Mouse (Mus musculus) CD4-positive, CD25-positive, alpha-beta regulatory T cell, adult 2 months (primary cell): Measurements from ENCODE around the gene Nuf2.

Experiments
- DNase-seq: peaks from one replicate; pipeline ENCODE4 v3.0.0-alpha.2; 2012; ENCODE audit warnings: low read depth, low spot score

The Nuf2 gene

GRCm38 (mm10) chr1:169530876-169531701, at the start of gene Nuf2:
Gene Nuf2 (minus strand): TSS chr1:169531464.
- DNase-seq: peak; percentile 99

DNA sequence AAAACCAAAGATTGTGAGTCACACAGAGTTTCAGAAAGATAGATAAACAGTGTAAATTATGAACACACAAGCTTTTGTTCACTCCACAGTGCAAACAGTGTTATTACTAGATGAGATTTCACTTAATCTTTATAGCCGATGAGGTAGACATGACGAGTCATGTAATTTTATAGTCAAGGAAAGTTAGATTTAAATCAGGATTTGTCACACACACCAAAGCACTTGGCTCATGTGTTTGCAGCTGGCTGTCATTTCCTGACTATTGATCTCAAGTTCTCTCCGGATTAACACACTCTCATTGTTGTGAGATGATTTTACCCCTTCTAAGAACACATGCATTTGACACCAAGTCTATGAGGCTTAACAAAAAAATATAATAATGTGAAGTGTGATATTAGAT, 48.3 kb upstream of the Nuf2 start:
- DNase-seq: no peak

- DNase-seq: no peak
Observed at GRCm38 (mm10) chr1:169574136-169574535, 42.9 kb upstream of the Nuf2 start.

GRCm38 (mm10) chr1:169555621-169556020, 24.4 kb upstream of the Nuf2 start:
- no peak for DNase-seq

GRCm38 (mm10) chr1:169555019-169555418, 23.8 kb upstream of the Nuf2 start:
- peak; percentile 1 for DNase-seq

DNA sequence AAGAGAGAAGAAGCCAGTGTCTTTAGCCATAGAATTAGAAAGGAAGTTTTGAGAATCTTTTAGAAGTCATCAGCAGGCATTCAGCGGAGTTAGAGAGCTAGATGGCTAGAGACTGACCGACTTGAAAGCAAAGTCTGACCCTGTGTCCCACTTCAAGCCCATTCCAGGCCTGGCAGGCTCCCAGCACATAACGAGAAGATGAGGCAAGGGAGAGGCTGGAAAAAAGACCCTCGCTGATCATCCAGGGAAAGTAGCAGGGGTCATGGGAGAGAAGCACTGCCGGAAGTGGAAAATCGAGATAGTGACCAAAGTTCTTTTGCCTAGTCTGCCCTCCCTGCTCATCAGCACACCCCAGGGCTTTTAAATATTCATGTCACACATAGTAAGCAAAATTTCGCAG, 22.2 kb upstream of the Nuf2 start:
- no peak for DNase-seq

GRCm38 (mm10) chr1:169540415-169540814, 9.2 kb upstream of the Nuf2 start:
- no peak for DNase-seq

DNA sequence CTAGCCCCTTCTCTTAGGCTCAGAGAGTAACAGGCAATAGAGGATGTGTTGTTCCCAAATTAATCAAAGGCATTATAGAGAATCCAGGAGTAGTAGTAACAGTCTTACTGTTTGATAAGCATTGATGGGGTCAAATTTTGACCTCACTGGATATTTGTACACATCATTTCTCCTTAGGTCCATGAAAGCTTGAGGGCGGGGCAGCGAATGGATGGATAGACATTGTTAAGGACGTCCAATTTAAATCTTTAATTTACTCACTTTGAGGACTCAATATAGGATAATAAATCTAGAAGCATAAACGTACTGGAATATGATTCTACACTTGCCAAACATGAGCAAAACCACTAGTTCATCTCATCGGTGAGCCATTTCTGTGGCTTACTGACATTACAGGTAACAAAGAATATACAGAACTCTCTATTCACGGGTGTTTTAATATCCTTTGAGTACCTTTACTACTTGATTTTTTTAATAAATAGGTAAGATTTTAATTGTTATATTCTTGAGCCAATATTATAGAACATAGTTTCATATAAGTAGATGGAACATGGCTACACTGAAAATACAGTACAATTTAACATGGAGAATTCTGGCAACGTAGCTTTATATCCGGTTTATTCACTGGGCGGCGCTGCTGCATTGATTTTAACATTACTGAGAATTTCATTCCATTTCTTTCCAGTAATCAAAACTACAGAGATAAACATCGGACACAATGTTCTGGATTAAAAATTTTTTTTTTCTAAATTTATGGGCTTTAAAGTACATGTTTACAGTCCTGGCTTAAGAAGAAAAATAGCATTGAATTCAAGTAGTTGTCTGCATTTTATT, 655 bp upstream of the Nuf2 start:
- DNase-seq: peak; percentile 69

DNA sequence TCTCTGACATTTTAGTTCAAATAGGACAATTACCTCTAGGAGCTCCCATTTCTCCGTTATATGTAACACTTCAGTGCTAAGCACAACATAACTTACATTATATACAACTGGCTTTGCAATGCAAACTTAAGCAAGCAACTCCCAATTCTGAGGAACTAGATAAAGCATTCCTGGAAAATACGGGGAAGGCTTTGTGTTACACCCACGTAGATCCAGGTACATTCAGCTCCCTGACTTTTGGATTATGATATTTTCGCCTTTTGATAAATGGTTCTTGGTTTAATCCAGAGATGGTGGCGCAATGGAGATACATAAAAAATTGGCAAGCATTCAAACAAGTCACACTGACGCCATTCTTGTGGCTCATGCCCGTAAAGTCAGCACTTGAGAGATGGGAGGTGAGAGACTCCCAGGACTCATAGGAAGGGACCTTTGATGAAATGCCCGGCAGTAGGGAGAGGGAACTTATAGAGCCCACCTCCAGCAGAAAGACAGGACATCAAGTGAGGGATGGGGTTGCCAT, 1.2 kb downstream of the Nuf2 start:
- DNase-seq: no peak

GRCm38 (mm10) chr1:169526006-169526680, 5.1 kb downstream of the Nuf2 start:
- DNase-seq: no peak

DNA sequence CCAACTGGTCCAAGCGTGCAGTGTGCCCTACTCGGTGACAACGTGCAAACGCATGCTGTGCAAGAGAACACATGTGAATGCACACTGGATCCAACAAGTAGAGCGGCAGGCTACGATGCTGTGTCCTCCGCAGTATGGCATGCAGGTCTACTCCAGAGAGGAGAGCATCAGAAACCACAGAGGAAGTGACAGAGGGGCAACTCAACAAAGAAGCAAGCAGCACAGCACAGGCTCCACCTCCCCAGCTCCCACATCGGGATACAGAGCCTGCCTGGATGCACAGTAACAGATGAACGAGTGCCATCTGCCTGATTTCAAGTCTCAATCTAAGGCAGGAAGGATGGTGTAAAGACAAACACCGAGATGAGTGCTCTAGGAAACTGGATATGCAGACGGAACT, 11.9 kb downstream of the Nuf2 start:
- DNase-seq: no peak

DNA sequence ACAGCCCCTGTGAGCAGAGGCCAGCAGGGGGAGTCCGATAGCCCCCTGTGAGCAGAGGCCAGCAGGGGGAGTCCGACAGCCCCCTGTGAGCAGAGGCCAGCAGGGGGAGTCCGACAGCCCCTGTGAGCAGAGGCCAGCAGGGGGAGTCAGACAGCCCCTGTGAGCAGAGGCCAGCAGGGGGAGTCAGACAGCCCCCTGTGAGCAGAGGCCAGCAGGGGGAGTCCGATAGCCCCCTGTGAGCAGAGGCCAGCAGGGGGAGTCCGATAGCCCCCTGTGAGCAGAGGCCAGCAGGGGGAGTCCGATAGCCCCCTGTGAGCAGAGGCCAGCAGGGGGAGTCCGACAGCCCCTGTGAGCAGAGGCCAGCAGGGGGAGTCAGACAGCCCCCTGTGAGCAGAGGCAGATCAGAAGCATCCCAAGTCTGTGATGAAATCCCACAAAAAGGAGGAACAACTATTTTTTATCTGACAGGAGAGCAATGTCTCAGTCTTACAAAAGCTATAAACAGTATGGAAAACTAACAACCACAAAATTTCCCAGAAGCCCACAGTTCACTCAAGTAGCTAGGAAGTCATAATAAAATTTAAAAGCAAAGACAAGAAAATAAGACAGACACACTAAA, 13.3 kb downstream of the Nuf2 start:
- DNase-seq: peak; percentile 11

DNA sequence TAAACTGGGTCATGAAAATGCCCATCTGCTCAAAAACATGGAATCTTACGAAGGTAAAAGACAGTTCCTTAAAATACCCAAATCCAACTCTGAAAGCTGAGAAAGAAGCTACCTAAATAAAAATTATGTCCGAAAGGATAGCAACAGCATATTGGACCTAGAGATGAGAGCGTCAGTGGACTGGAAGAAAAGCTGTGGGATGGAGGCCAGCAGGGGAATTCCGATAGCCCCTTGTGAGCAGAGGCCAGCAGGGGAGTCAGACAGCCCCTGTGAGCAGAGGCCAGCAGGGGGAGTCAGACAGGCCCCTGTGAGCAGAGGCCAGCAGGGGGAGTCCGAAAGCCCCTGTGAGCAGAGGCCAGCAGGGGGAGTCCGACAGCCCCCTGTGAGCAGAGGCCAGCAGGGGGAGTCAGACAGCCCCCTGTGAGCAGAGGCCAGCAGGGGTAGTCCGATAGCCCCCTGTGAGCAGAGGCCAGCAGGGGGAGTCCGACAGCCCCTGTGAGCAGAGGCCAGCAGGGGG, 13.8 kb downstream of the Nuf2 start:
- DNase-seq: peak; percentile 54

DNA sequence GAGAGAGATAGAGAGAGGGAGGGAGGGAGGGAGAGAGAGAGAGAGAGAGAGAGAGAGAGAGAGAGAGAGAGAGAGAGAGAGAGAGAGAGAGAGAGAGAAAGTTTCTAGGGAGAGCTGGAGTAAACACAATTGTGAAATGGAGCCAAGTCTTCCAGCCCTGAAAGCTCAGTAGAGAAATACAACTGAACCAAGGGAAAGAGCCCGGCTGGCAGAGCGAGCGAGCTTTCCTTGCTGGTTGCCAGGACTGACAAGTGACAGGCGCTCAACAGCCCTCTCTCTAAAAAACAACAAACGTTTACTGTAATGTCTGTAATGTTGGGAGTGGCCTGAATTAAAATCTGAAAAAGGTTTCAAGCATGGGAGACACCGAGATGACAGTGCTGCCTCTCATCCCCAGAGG, 24.9 kb downstream of the Nuf2 start:
- DNase-seq: no peak

DNA sequence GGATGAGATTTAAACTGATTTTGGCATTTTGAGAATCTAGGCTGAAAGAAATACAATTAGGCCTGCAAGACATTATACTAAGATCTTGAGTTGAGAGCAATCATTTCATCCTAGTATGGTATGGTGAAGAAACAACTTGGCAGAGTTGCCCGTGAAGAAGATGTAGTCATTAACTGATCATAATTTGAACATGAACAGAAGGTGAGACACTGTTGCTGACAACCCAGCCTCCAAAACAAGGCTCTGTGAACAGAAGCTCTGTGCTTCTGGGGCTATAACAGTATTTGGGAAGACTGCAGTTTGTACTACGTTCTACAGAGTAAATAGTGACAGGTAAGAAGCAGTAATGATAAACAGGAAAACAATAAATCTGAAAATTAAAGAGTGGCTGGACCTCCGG, 28.4 kb downstream of the Nuf2 start:
- no peak for DNase-seq

GRCm38 (mm10) chr1:169495621-169496020, 35.6 kb downstream of the Nuf2 start:
- DNase-seq: peak; percentile 5

- DNase-seq: no peak
Observed at GRCm38 (mm10) chr1:169491561-169491960, 39.7 kb downstream of the Nuf2 start.

DNA sequence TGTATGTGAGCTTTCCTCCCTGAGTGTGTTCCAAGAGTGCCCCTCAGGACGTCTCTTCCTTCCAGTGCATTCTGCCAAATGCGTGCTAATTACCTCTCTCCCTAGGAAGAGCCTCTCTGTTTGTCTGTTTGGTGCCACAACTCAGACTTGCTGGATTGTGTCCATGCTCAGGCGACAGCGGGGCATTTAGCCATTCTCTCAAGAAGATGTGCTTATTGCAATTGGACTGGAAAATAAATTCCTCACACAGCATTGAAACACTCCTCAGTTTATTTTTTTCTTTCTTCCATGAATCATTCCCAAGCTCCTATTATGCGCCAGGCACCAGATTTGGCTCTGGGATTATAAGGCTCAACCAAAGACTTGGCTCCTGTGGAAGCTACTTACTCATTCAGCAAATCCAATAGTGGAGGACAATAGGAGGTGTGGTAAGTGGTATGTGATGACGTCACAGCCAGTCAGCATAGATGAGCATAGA, 45.8 kb downstream of the Nuf2 start:
- DNase-seq: no peak

- no peak for DNase-seq
Observed at GRCm38 (mm10) chr1:169484565-169484964, 46.7 kb downstream of the Nuf2 start.

- DNase-seq: no peak
Observed at GRCm38 (mm10) chr1:169482596-169483335, 48.5 kb downstream of the Nuf2 start.
